Mouse (Mus musculus) ovary, postnatal 36 days (tissue): ENCODE measurements at regions not wholly inside any gene's neighbourhood (a gene's known extent, or its start where the extent isn't known, plus 50 kb on each side); places are given as distances from the start of the nearest gene placed in this dataset.

Experiments
- DNase-seq: peaks from one replicate; pipeline ENCODE4 v3.0.0; 2022; ENCODE audit warnings: low spot score, mixed read lengths

GRCm38 (mm10) chr7:115380989-115381610, 637.6 kb downstream of the Insc start:
- peak; percentile 49 for DNase-seq

- DNase-seq, result no peak
These were observed 639.4 kb downstream of the Insc start for GRCm38 (mm10) chr7:115382876-115383275.

- no peak for DNase-seq
These were observed 645.4 kb downstream of the Insc start for GRCm38 (mm10) chr7:115388874-115389273.

- no peak for DNase-seq
These were observed 646.1 kb downstream of the Sox6 start for GRCm38 (mm10) chr7:115392520-115392919.

- DNase-seq, result no peak
These were observed 640.4 kb downstream of the Sox6 start for GRCm38 (mm10) chr7:115398202-115398601.

GRCm38 (mm10) chr7:115399461-115399860, 639.1 kb downstream of the Sox6 start:
- DNase-seq, result no peak

- no peak for DNase-seq
These were observed 630.7 kb downstream of the Sox6 start for GRCm38 (mm10) chr7:115407889-115408288.

GRCm38 (mm10) chr7:115408915-115409314, 629.7 kb downstream of the Sox6 start:
- DNase-seq, result peak; percentile 26

- DNase-seq, result no peak
These were observed 627.9 kb downstream of the Sox6 start for GRCm38 (mm10) chr7:115410501-115411230.

GRCm38 (mm10) chr7:115411456-115411855, 627.1 kb downstream of the Sox6 start:
- DNase-seq, result peak; percentile 38

- no peak for DNase-seq
These were observed 623.4 kb downstream of the Sox6 start for GRCm38 (mm10) chr7:115415147-115415561.
